Mouse (Mus musculus) T-helper 2 cell (primary cell): ENCODE measurements around the gene Pigt.

Experiments used
- in situ Hi-C: fragments of 300-600 bp; cut with MboI, MseI; formaldehyde crosslinking; loops from one replicate; pipeline ENCODE4 v1.15.1; 2025; ENCODE audit warnings: high pct_unique_total_duplicates

The Pigt gene

DNA sequence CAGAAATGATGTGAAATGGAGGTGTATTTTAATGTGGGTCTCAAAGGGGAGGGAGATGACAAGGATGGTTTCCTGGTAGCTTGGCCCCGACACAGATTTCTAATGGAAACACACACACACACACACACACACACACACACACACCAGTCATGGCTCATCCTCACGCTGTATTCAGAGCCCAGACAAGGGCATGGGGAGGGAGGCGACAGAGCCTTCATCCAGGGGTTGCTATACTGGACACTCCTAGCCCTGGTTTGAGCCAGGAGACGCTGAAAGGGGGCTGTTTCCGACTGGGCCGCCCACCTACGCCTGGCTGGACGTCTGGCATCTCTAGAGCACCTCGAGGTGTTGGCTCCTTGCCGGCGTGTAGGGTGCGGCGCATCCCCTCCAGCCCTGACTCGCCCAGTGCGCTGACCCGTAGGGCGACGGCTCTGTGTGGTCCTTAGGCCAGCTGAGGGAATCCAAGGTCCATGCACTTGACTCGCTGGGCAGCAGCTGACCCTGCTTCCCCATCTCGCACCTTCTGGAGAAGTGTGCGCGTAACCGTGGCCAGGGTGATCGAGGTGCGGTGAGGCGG is 11.6 kb upstream of the Pigt start, which contains the start of gene Dbndd2:
Gene Dbndd2 (plus strand): TSS at position 426 of the 577 bp plus-strand sequence.
- in situ Hi-C loops: no loop called here

DNA sequence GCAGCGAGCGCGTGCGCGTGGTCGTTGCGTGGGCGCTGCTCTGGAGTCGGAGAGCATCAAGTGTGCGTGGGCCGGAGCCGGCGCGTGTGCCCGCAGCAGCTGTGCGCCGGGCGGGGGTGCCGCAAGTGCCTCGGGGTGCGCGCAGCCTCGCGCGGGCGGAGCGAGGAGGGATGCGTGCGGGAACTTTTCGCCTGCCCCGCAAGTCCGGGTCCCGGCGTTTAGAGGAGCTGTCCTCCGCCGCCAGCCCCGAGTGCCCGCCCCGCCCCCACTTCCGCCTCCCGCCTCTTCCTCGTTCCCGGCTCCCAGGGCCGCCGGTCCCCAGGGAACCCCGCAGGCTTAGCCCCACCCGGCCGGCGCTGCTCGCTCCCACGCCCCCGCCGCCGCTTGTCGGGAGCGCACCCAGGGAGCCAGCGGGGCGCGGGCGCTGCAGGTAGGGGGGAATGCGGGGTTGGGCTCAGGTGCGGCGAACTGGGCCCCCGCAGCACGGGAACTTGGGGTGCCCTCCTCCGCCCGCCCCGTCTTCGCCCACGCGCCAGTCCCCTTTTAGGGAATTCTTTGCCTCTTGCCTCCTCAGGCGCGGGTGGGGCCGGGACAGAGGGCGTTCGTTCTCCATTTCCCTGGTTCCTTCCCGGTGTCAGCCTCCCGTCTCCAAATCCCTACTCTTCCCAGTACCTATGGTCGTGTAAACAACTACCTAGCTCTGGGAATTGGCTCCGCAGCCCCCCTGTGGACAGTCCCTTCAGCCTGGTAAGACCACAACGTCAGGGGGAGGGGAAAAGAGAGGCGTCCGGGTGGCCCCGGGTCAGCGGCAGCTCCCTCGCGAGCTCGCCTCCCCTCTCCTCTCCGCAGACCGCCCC is 10.8 kb upstream of the Pigt start:
- in situ Hi-C loops: no loop called here

DNA sequence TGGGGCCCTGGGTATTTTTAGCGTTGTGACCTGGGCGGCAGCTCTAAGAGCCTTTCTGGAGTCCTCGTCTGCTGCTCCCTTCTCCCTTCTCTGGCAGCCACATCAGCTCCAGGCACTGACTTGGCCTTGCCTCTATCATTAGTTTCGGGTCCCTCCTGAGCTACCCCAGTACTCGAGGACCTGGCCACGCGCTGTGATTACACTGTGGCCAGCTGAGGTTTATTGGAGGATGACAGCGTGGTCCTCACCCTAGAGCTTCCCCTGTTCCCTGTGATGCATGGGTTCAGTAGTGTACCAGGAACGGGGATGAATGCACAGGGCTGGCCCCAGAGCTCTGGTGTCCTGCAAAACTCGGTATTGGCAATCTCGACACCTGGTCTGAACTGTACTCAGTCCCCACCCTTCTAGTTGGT is 10.2 kb upstream of the Pigt start:
- in situ Hi-C loops: no loop called here

DNA sequence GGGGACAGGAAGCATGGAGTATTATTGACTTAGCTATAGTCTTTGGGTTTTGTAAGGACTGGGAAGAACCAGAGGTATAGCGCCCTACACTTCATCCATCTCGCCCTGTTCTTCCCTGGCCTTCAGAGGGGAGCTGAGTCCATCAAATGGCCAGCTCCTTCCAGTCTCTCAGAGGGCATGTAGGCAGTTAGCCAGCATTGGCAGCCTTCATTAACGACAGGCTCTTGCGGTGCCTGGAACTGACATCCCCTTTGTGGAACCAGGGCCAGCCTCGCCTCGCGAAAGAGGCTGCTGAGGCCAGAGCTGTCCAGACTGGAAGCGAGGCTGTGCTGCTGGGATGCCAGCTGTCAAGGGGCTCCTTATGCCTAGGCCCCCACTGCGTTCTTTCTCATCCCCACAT is 9.5 kb upstream of the Pigt start:
- in situ Hi-C loops: no loop called here

DNA sequence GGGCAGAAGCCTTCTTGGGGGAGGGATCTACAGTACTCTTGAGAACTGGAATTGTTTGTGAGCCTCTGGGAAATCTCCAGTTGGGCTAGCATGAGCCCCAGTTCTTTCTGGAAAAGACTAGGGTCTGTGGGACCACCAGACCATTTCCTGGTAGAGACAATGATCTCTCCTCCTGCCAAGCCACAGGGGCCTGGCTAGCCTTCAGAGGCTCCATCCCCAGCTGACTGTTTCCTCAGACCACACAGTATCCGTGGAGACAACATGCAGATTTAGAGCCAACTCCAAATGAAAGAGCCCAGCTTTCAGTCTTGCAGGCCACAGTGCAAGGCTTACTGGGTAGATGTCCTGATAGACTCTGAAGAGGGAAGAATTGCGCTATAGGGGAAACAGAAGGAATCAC is 3.2 kb upstream of the Pigt start:
- in situ Hi-C loops: no loop called here

DNA sequence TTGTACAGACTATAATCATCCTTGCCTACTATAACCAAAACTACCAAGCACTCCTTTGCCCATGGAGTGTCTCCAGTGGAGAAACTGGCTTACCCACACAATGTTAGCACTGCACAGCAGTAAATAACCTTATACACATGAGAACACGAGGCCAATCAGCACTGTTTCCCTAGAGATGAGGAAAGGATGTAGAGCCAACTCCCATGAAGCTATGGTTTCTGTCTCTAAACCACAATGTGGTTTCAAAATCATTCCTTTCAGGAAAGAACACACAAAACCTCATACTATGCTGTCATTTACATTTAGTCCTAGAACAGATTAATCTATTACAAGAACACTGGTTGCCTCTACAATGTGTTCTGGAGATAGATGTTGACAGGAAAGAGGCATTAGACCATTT is 989 bp upstream of the Pigt start:
- in situ Hi-C loops: no loop called here

DNA sequence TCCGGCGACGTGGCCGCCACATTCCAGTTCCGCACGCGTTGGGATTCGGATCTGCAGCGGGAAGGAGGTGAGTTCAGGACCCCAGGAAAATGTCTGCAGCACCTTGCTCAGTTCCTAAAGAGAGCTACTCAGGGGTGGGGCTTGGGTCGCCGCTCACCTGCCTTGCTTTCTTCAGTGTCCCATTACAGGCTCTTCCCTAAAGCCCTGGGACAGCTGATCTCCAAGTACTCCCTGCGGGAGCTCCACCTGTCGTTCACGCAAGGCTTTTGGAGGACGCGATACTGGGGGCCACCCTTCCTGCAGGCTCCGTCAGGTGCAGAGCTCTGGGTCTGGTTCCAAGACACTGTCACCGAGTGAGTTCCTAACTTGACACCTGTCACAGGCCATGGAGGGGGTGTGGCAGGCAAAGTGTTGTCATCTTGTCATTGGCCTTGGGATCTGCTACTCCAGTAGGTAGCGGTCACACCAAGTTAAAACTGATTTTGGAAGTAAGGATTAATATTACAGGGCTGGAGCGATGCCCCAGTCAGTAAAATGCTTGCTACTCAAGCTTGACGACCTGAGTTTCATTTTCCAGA is 460 bp downstream of the Pigt start:
- in situ Hi-C loops: no loop called here

DNA sequence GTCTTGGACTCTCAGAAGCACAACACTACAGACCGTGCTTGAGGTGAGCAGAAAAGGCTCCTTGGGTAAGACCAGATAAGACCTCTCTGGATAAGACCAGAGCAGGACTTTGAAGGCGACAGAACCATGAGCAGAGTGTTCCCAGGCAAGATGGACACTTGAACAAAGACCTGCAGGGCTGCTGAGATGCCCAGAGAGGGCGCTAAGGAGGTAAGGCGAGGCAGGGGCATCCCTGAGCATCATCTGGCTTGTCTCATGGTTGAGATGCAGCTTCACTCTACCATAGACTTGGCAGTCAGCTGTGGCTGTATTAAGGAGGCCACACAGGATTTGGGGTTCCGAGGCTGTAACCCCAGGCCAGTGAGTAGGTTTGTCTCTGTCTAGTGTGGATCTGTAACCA is 2.0 kb downstream of the Pigt start:
- in situ Hi-C loops: no loop called here

DNA sequence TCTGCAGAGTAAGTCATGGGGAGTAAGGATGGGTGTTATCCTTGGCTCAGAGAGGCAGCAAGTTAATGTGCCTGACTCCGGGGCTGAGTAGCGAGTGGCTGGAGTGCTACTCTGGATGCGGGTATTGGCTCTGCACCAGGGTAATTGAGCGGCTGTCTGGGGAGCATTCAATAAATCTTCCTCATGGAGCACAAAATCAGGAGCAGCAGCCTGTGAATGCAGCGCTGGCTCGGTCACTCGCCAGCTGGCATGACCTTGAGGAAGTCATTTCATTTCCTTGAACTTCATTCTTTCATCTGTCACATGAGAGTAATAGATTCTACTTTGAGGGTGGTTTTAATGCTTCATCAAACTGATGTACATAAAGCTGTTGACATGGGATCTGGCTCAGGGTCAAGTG is 3.2 kb downstream of the Pigt start:
- in situ Hi-C loops: no loop called here

DNA sequence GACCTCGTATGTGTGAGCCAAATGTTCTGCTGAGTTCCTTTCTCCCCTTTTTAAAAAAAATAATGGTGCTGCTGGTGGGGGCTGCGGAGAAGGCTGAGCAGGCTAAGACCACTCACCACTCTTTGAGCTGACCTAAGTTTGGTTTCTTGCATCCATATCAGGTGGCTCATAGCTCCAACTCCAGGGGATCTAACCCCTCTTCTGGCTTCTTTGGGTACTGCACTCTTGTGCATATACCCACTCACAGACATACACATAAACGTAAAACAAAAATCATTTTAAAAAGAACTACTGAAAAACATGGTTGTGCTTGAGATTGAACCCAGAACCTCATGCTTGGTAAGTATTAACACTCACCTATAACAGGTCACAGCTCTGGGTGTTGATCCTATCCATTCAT is 7.6 kb downstream of the Pigt start:
- in situ Hi-C loops: no loop called here

DNA sequence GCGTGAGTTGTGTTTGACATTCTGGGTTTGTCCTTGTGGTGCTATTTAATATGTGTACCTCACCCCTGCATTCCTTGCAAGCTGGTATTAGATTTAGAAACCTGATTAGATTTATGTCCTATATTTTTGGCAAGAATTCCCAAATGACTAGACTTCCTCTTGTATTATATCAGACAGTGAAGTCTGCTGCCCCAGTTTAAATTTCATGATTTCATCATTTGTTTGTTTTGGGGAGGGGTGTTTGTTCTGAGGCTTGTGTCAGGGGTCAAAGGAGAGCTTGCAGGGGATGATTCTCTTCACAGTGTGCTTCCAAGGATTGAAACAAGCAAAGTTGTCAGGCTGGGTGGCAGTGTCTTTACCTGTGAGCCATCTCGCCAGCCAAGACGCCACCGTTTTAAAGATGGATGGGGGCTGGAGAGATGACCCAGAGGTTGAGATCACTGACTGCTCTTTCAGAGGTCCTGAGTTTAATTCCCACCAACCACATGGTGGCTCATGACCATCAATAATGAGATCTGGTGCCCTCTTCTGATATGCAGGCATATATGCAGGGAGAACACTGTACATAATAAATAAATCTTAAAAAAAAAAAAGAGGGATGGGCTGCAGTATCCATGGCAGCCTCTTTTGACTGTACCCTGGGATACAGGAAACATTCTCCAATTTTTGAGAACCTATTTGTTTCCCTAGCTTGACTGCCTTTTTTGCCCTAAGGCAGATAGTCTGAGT is 8.5 kb downstream of the Pigt start:
- in situ Hi-C loops: no loop called here

DNA sequence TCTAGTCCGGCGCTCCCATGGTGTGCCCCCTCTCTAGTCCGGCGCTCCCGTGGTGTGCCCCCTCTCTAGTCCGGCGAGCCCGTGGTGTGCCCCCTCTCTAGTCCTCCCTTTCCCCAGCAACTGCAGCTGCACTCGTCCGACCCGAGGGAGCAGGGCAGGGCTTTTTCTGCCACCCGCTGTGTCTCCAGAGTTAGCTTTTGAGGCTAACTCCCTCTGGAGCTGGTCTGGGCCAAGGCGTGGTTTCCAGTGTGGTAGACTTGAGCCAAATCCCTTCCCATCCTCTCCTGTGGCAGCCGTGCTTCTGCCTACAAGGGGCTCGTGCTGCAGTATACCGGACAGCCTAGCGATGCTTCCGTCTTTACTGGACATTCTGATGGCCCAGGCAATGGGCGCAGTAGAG is 10.5 kb downstream of the Pigt start:
- in situ Hi-C loops: no loop called here

DNA sequence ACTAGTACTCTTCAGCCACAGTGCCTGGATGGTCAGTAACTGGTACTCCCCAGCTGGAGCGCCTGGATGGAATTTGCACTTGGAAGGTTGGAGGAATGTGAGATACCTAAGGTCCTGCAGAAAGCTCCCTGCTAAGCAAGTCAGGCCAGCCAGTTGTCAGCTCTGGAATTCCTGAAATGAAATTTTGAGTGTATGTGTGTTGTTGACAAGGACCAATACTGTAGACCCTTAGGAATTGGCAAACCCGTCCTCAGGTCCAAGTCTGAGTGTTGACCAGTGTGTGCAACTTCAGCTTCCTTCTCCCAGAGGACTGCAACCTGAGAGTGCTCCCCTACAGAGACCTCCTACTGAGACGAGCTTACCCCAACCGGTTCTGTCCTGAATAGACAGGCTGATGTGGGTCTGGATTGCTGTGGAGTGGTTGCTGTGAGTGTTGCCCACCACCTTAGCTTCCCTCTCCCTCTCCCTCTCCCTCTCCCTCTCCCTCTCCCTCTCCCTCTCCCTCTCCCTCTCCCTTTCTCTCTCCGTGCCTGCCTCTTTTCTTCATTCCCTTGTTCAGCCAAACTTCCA is 13.4 kb downstream of the Pigt start:
- in situ Hi-C loops: no loop called here

DNA sequence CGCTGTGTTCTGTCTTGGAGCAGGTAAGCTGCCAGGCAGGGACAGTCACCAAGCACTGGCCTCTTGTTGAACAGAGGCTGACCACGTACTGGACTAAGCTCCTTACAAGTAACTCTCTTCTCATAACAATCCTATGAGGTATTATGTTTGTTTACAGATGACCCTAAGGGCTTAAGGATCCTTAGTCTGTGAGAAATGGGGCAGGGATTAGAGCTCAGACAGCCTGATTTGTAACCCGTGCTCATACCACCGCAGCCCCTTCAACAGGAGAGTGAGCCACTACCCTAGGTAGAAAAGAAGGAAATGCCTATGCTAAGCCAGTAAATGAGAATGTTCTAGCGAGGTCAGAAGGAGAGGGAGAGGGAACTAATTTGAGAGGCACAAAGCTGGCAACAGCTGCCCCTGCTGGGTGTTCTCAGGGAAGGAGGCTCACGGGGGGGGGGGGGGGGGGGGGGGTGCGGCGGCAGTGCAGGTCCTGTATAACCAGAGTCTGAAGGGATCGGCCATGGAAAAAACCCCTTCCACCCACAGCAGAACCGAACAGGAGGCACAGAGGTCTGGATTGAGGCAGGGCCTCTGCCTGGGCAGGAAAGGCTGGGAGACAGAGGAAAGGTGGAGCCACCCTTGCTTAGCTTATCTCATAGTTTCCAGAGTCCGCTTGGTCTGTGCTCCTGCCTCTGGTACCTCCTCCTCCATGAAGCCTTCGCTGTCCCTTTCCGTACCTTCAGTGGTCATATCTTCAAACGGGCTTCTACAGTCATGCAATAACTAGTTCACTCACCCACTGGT is 15.0 kb downstream of the Pigt start:
- in situ Hi-C loops: no loop called here

DNA sequence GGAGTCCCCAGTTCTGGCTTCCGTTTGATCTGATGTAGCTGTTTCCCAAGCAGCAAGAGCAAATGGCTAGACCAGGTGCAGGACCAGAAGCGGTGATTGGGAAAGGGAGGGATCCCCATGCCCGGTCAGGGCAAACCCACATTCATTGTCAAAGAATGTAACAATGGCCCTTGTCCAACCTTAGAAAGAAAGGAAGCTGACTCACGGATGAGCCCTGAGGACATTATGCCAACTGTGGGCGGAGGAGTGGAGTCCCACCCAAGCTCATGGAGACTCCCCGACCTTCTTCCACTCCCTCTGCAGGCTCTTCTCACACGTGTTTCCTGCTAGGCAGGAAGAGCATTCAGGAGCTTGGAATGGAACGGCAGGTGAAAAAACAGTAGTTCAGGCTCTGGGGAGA is 16.1 kb downstream of the Pigt start:
- in situ Hi-C loops: no loop called here

DNA sequence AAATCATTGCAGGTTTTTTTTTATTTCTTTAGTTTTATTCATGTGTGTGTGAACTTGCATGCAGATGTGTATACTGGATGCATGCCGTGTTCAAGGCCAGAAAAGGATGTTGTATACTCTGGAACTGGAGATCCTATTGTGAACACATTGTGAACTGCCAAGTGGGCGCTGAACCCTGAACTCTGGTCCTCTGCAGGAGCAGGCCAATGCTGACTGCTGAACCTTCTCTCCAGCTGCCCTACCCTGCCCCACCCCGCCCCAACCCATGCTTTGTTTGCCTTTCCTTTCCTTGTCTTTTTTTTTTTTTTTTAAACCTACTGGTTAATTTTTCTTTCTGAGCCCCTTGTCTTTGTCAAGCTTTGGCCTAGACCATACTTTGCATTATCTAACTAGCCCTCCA is 17.6 kb downstream of the Pigt start:
- in situ Hi-C loops: no loop called here

DNA sequence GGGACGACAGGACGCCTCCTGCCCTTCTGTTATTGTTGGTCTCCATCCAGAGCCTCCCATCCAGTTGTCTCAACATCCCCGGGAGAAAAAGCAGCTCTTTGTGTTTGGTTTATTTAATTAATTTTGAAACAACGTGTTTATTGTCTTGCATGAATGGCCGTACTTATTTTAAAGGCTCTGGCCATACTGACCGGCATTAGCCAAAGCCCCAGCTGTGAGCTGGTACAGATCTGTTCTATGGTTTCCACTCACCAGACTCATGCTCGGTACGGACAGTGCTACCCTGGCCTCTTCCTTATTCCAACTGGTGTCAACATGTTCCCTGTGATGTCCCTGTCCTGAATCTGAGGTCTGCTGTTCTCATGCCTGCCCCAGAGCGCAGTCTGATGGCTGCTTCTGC is 18.6 kb downstream of the Pigt start:
- in situ Hi-C loops: no loop called here

DNA sequence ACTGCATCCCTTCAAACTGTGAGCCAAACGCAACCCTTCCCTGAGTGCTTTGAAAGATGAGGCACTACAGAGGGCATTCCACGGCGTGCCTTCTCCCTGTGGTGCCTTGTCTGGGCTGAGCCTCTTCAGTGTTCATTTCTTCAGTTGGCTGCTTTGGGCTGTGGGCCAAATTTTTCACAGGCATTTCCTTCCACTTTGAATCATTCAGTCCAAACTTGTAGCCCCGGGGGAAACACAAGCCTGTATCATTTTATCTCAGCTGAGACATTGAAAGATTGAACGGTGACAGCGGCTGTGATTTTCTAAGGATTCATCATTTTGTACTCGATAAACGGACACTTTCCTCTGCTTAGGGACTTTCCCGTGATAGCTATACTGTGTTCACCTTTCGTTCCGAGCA is 19.3 kb downstream of the Pigt start:
- in situ Hi-C loops: no loop called here

DNA sequence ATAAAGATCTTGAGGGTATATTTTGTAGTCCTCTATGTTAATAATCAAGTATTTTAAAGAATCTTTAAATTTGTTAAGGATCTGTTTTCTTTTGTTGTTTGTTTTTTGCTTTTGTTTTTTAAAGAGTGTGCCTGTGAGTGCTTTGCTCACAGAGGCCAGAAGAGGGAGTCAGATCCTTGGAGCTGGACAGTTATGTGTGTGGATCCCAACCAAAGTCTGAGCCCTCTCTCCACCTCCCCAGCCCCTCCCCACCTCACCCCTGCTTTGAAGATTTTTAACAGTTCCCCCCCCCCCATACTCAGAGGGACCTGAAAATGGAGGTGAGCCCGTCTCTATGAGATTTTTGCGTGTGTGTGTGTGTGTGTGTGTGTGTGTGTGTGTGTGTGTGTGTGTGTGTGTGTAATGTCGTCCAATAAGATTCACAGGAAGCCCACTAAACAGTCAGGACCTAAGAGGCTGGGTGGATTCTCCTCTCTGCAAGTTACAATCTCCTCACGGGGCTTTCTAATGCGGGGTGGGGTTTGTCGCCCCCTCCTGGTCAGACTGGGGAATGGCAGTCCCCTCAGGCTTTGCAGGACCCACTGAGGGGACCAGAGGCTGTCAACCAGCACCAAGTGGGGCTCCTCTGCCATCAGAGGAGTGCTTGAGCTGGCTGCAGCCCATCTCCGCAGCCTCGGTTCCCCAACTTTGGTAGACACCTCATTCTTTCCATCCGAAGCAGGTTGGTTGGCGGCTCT is 20.3 kb downstream of the Pigt start:
- in situ Hi-C loops: no loop called here
